Comparison of ENCODE assay signal across 10 mouse cellular contexts in genomic region chr3:82145978-82146377, GRCm38 (mm10). TPM values are rescaled to one million over a fixed set of nuclear protein-coding genes. Genes with fewer than 3 reads are reported as not detected.
DNase-seq lines count a peak whose midpoint lies in the region; ATAC-seq lines count a peak whose summit lies in the region.
"Had no signal": no experiment of that assay in that cellular context is flagged by ENCODE, and none has a peak within 500 bp of the region (broad histone marks: within the 10 kb centered on the region; RNA-seq: fewer than 3 reads in every experiment).

No protein-coding gene starts in this region.

- no peak overlapping the region for H3K9ac ChIP-seq in kidney, embryonic 14.5 days (ENCODE audit: low read depth, low read length)
- H3K9ac ChIP-seq in intestine, embryonic 15.5 days = no peak overlapping the region
- peak overlapping the region; percentile 73; the same call in 1 of the 2 replicates for H3K9ac ChIP-seq in neural tube, embryonic 13.5 days

- H3K9me3 ChIP-seq in kidney, embryonic 14.5 days (ENCODE audit: control insufficient read depth, low read length) = no peaks in the 10 kb centered on the region
- no peaks in the 10 kb centered on the region for H3K9me3 ChIP-seq in forebrain, embryonic 10.5 days
- no peaks in the 10 kb centered on the region for H3K9me3 ChIP-seq in intestine, embryonic 15.5 days
- H3K9me3 ChIP-seq in neural tube, embryonic 13.5 days = no peaks in the 10 kb centered on the region

- ATAC-seq in kidney, embryonic 14.5 days (ENCODE audit: low FRiP score, low TSS enrichment) = no peak
- ATAC-seq in intestine, embryonic 15.5 days = no peak
- ATAC-seq in neural tube, embryonic 13.5 days (ENCODE audit: low read depth) = no peak
- no peak for ATAC-seq in megakaryocyte progenitor cell, adult 5-6 weeks (replicated peaks; ENCODE audit: poor library complexity)

- H3K27me3 ChIP-seq in kidney, embryonic 14.5 days (ENCODE audit: control insufficient read depth, insufficient read depth, low read length) = no peaks in the 10 kb centered on the region
- peaks cover 23% of the 10 kb centered on the region for H3K27me3 ChIP-seq in forebrain, embryonic 10.5 days (ENCODE audit: poor library complexity, severe bottlenecking)
- no peaks in the 10 kb centered on the region for H3K27me3 ChIP-seq in intestine, embryonic 15.5 days (replicated peaks)
- H3K27me3 ChIP-seq in neural tube, embryonic 13.5 days = peaks cover 17% of the 10 kb centered on the region

- H3K4me1 ChIP-seq in kidney, embryonic 14.5 days (ENCODE audit: control insufficient read depth, insufficient read depth, low read length) = no peaks in the 10 kb centered on the region; the same call in 1 of the 2 replicates
- H3K4me1 ChIP-seq in forebrain, embryonic 10.5 days = peaks cover 14% of the 10 kb centered on the region
- 0 out of 2 replicates have a peak, but pooled peaks cover 7% of the 10 kb centered on the region for H3K4me1 ChIP-seq in intestine, embryonic 15.5 days (replicated peaks)
- peaks cover 13% of the 10 kb centered on the region for H3K4me1 ChIP-seq in neural tube, embryonic 13.5 days (replicated peaks)

- H3K4me3 ChIP-seq in kidney, embryonic 14.5 days (ENCODE audit: low read length) = no peak overlapping the region
- peak overlapping the region; percentile 61 for H3K4me3 ChIP-seq in forebrain, embryonic 10.5 days
- peak overlapping the region; percentile 55; the same call in 1 of the 2 replicates for H3K4me3 ChIP-seq in intestine, embryonic 15.5 days (replicated peaks)
- H3K4me3 ChIP-seq in neural tube, embryonic 13.5 days = peak overlapping the region; percentile 45
- H3K4me3 ChIP-seq: myocyte had no signal

- H3K4me2 ChIP-seq in kidney, embryonic 14.5 days (replicated peaks; ENCODE audit: low read depth, low read length) = peak overlapping the region; percentile 81; the same call in 1 of the 2 replicates
- H3K4me2 ChIP-seq in intestine, embryonic 15.5 days (replicated peaks) = peak overlapping the region; percentile 73
- peak overlapping the region; percentile 84 for H3K4me2 ChIP-seq in neural tube, embryonic 13.5 days

- H3K36me3 ChIP-seq in kidney, embryonic 14.5 days (ENCODE audit: control insufficient read depth, insufficient read depth, low read length) = no peaks in the 10 kb centered on the region
- H3K36me3 ChIP-seq in forebrain, embryonic 10.5 days (replicated peaks) = no peaks in the 10 kb centered on the region
- no peaks in the 10 kb centered on the region for H3K36me3 ChIP-seq in intestine, embryonic 15.5 days
- H3K36me3 ChIP-seq in neural tube, embryonic 13.5 days = no peaks in the 10 kb centered on the region

- no peak for DNase-seq in kidney, adult 11 months
- no peak for DNase-seq in forebrain, embryonic 10.5 days (ENCODE audit: extremely low spot score, low spot score)
- no peak for DNase-seq in left cerebral cortex, adult 11 months (ENCODE audit: low spot score)
- no peak for DNase-seq in adrenal gland, postnatal 4 days (ENCODE audit: low spot score in 2 of 2)

- H3K27ac ChIP-seq in kidney, embryonic 14.5 days (ENCODE audit: low read depth, low read length) = no peak overlapping the region
- H3K27ac ChIP-seq in forebrain, embryonic 10.5 days = no peak overlapping the region
- no peak overlapping the region for H3K27ac ChIP-seq in intestine, embryonic 15.5 days
- H3K27ac ChIP-seq in neural tube, embryonic 13.5 days (replicated peaks) = no peak overlapping the region

RNA-seq across cellular contexts. Expression of gene Gucy1a1, which starts 0.4 kb away (rescaled TPM):
- polyA plus RNA-seq in kidney, embryonic 14.5 days (2014; fragmentation: Nextera tagmentation; extraction: Ambion mirVana) = 41.2 and 61.0 TPM in 2 replicates
- 1.5 and 1.8 TPM in 2 replicates for polyA plus RNA-seq in forebrain, embryonic 10.5 days (2016; fragmentation: Nextera tagmentation; extraction: Ambion mirVana)
- polyA plus RNA-seq in intestine, embryonic 15.5 days (2015; fragmentation: Nextera tagmentation; extraction: Ambion mirVana) = 43.1 and 46.1 TPM in 2 replicates
- 8.1 and 9.2 TPM in 2 replicates for polyA plus RNA-seq in neural tube, embryonic 13.5 days (2015; fragmentation: Nextera tagmentation; extraction: Ambion mirVana)
- total RNA-seq in adrenal gland, postnatal 4 days (2021) = 10 to 100 TPM; 71.1 to 89.8 TPM
- 0.17 TPM in 1 of 2 replicates, not detected in the other for total RNA-seq in megakaryocyte progenitor cell, adult 5-6 weeks (2015)
- 4.1 TPM in 1 of 2 replicates, not detected in the other for total RNA-seq in megakaryocyte progenitor cell, adult 5-6 weeks (2017)
- total RNA-seq: granulocyte monocyte progenitor cell, adult 5-6 weeks had no signal
- polyA plus RNA-seq: myocyte had no signal
